Mouse (Mus musculus) C2C12 (cell line): ENCODE results near the gene Acot8.

Experiments used
- CTCF ChIP-seq: IDR thresholded peaks from one replicate; pipeline ENCODE4 v1.5.1; 2011; ENCODE audit not compliant: control insufficient read depth, insufficient read depth, insufficient read length
- MYOG ChIP-seq: IDR thresholded peaks from one replicate; pipeline ENCODE4 v1.6.1; 2011; ENCODE audit not compliant: control insufficient read depth, insufficient read length; ENCODE audit errors: extremely low read depth

- TF ChIP-seq CTCF (no peak), MYOG (no peak)
Measured at GRCm38 (mm10) chr2:164745843-164746479, 58.7 kb downstream of the Acot8 start, which contains the start of the genes Wfdc3 and Dnttip1.
